ENCODE assay signal across 8 mouse cellular contexts in the genomic region with DNA sequence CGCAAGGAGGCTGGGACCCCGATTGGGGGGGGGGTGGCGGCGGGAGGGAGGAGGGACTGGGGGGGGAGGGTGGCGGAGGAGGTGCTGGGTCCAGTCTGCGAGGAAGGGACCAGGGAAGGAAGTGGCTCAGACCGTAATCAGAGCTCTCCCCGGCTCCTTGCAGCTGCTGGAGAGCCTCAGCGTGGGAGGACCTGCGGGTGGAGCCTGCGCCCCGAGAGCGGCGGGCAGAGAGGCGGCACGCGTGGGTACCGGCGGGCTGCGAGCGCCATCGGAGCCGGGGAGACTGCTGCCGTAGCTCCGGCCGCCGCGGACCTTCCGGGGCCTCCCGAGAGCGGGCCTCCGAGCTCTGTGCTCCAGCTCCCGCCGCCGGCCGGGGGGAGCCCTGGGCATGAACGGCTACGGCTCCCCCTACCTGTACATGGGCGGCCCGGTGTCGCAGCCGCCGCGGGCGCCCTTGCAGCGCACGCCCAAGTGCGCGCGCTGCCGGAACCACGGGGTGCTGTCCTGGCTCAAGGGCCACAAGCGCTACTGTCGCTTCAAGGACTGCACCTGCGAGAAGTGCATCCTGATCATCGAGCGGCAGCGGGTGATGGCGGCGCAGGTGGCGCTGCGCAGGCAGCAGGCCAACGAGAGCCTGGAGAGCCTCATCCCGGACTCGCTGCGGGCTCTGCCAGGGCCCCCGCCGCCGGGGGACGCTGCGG. TPM values are rescaled to one million over a fixed set of nuclear protein-coding genes. Genes with fewer than 3 reads are reported as not detected.
DNase-seq lines count a peak whose midpoint lies in the region; ATAC-seq lines count a peak whose summit lies in the region.

No protein-coding gene starts in this region.

- no peaks in the 10 kb centered on the region for H3K36me3 ChIP-seq in embryonic facial prominence, embryonic 14.5 days (ENCODE audit: control insufficient read depth, insufficient read depth, low read length)
- H3K36me3 ChIP-seq in neural tube, embryonic 13.5 days, result no peaks in the 10 kb centered on the region

- no peaks in the 10 kb centered on the region for H3K9me3 ChIP-seq in embryonic facial prominence, embryonic 14.5 days (ENCODE audit: control insufficient read depth, low read length)
- no peaks in the 10 kb centered on the region for H3K9me3 ChIP-seq in neural tube, embryonic 13.5 days

- H3K4me1 ChIP-seq in embryonic facial prominence, embryonic 14.5 days (ENCODE audit: control insufficient read depth, insufficient read depth, low read length), result peaks cover 10% of the 10 kb centered on the region
- H3K4me1 ChIP-seq in neural tube, embryonic 13.5 days (replicated peaks), result peaks cover 22% of the 10 kb centered on the region

- WGBS in embryonic facial prominence, embryonic 14.5 days, result 1% methylated on average over 15 of the region's 71 CpGs
- under 1% methylated on average over 52 of the region's 71 CpGs for WGBS in neural tube, embryonic 13.5 days

- peak; percentile 63 for DNase-seq in embryo, embryonic 9.5 days (ENCODE audit: extremely low spot score)
- DNase-seq in embryo, embryonic 10.5 days (ENCODE audit: low spot score), result no peak
- DNase-seq in B cell, adult 2 months, result peak; percentile 48 to 64
- peak; percentile 61 for DNase-seq in embryonic facial prominence, embryonic 14.5 days (ENCODE audit: low spot score)
- DNase-seq in kidney, postnatal 10 days, result peak; percentile 22
- DNase-seq in frontal cortex, postnatal 36 days (ENCODE audit: low spot score in 2 of 2), result no peak
- DNase-seq in urinary bladder, postnatal 25 days (ENCODE audit: low spot score), result no peak

- peak overlapping the region; percentile 57 for H3K4me2 ChIP-seq in embryonic facial prominence, embryonic 14.5 days (ENCODE audit: low read depth, low read length)
- H3K4me2 ChIP-seq in neural tube, embryonic 13.5 days, result peak overlapping the region; percentile 41

- peak overlapping the region; percentile 62 for H3K9ac ChIP-seq in embryonic facial prominence, embryonic 14.5 days (ENCODE audit: low read depth, low read length)
- no peak overlapping the region for H3K9ac ChIP-seq in neural tube, embryonic 13.5 days

- peaks cover 99% of the 10 kb centered on the region for H3K27me3 ChIP-seq in embryonic facial prominence, embryonic 14.5 days (replicated peaks; ENCODE audit: control insufficient read depth, insufficient read depth, low read length)
- peaks cover 100% of the 10 kb centered on the region for H3K27me3 ChIP-seq in neural tube, embryonic 13.5 days

- peak overlapping the region; percentile 28; the same call in 1 of the 2 replicates for H3K27ac ChIP-seq in embryonic facial prominence, embryonic 14.5 days (replicated peaks; ENCODE audit: low read depth, low read length)
- H3K27ac ChIP-seq in neural tube, embryonic 13.5 days (replicated peaks), result no peak overlapping the region; the same call in 1 of the 2 replicates

- peak overlapping the region; percentile 41 for H3K4me3 ChIP-seq in embryonic facial prominence, embryonic 14.5 days (ENCODE audit: low read depth, low read length)
- H3K4me3 ChIP-seq in neural tube, embryonic 13.5 days, result peak overlapping the region; percentile 23

- peak; percentile 69 for ATAC-seq in embryonic facial prominence, embryonic 14.5 days (ENCODE audit: low read depth)
- ATAC-seq in neural tube, embryonic 13.5 days (ENCODE audit: low read depth), result peak; percentile 47; the same call in 1 of the 2 replicates

RNA-seq across cellular contexts. Expression of a gene that starts 0.5 kb away (rescaled TPM):
- 1.9 and 2.2 TPM in 2 replicates for polyA plus RNA-seq in embryonic facial prominence, embryonic 14.5 days (2014; fragmentation: Nextera tagmentation; extraction: Ambion mirVana)
- 2.0 and 2.7 TPM in 2 replicates for polyA plus RNA-seq in neural tube, embryonic 13.5 days (2015; fragmentation: Nextera tagmentation; extraction: Ambion mirVana)

Comparison
In these comparisons a context has a peak if more than half of its experiments do, and no peak if none do; other contexts are left out.
1. DNase-seq: peak in embryo, embryonic 9.5 days (single experiment), B cell, adult 2 months (2 of 2), embryonic facial prominence, embryonic 14.5 days (single experiment) and kidney, postnatal 10 days (single experiment); none in embryo, embryonic 10.5 days (single experiment), frontal cortex, postnatal 36 days (0 of 2) and urinary bladder, postnatal 25 days (single experiment).